Mouse (Mus musculus): ENCODE measurements around the gene Cfap298. TPM values are rescaled to one million over a fixed set of nuclear protein-coding genes. Genes with fewer than 3 reads are reported as not detected.

Cfap298 gene
- polyA plus RNA-seq, 1 experiment from 2014 or later = 17.3 TPM

DNA sequence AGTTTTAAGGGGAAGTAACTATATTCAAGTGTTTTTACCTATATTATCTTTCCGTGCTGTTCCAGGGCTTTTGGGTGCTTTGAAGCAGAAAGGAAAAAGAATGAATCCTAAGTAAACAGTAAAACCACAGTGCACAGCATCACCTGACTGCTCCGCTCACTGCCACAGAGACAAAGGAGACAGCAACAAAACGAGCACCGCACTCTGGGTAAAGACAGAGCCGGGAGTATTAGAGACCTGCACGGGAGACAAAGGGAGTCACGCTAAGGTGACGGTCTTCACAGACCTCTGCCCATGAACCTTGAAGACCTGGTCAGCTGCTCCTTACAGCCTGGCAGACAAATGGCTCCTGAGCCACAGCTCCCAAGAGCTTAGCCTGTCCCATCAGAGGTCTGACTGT lies 12.1 kb upstream of the Cfap298 start:
- ATAC-seq (ENCODE audit: insufficient read depth) = no peak
- Histone ChIP-seq H3K4me3 (replicated peaks) (no peak overlapping the region), H3K9ac (no peak overlapping the region), H3K4me2 (no peak overlapping the region), H3K36me3 (replicated peaks) (peaks cover 78% of the 10 kb centered on the region), H3K4me1 (replicated peaks) (no peaks in the 10 kb centered on the region), H3K27ac (replicated peaks) (no peak overlapping the region), H3K9me3 (replicated peaks) (no peaks in the 10 kb centered on the region), H3K27me3 (no peaks in the 10 kb centered on the region)
- 88% methylated on average over 8 of the region's 8 CpGs for WGBS (ENCODE audit: insufficient replicate concordance)

DNA sequence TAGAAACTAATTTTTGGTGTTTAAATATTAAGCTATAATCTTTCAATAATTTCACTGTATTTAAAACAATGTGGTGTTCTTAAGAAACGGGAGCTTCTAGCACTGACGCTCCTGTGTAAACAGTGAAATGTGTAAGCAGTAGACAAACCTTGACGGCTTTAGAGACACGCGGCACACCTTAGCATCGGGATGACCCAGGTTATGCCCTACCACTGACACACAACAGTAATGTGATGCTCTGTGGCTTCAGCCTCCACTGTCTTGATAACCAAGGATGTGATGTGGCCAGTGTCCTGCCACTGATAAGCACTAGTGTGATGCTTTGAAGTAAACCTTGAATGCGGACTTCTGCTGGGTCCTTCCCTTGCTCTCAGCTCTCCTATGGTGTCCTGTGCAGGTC lies 6.3 kb upstream of the Cfap298 start:
- WGBS (ENCODE audit: insufficient replicate concordance) = 86% methylated on average over 7 of the region's 7 CpGs
- H3K4me2 ChIP-seq = no peak overlapping the region
- peaks cover 79% of the 10 kb centered on the region for H3K36me3 ChIP-seq (replicated peaks)
- H3K9ac ChIP-seq = no peak overlapping the region
- H3K4me1 ChIP-seq (replicated peaks) = no peaks in the 10 kb centered on the region
- ATAC-seq (ENCODE audit: insufficient read depth) = no peak
- H3K4me3 ChIP-seq (replicated peaks) = no peak overlapping the region
- H3K9me3 ChIP-seq (replicated peaks) = no peaks in the 10 kb centered on the region
- no peak overlapping the region for H3K27ac ChIP-seq (replicated peaks)
- H3K27me3 ChIP-seq = no peaks in the 10 kb centered on the region

DNA sequence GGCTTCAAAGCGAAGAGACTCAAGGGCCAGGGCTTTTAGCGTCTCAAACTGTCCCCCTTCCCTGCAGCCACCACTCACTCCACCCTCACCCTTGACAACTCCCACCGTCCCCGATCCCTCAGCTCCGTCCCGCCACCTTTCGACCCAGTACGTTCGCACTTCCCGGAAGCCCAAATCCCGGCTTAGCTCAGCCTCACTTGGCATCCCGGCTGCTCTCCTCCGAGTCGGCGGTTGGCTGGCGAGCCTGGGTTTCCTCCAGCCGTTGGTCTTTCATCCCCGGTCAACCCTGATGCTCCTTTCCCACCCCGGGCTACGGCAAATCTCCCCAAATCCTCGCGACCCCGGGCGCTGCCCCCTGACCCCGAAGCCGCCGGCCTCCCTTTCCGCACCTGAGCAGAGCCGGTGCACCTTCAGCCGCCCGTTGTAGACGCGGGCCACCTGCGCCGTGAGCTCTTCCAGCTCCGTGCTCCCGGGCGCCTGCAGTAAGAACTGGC lies 674 bp downstream of the Cfap298 start:
- H3K9ac ChIP-seq = peak overlapping the region; percentile 78
- under 1% methylated on average over 38 of the region's 38 CpGs for WGBS (ENCODE audit: insufficient replicate concordance)
- no peaks in the 10 kb centered on the region for H3K9me3 ChIP-seq (replicated peaks)

DNA sequence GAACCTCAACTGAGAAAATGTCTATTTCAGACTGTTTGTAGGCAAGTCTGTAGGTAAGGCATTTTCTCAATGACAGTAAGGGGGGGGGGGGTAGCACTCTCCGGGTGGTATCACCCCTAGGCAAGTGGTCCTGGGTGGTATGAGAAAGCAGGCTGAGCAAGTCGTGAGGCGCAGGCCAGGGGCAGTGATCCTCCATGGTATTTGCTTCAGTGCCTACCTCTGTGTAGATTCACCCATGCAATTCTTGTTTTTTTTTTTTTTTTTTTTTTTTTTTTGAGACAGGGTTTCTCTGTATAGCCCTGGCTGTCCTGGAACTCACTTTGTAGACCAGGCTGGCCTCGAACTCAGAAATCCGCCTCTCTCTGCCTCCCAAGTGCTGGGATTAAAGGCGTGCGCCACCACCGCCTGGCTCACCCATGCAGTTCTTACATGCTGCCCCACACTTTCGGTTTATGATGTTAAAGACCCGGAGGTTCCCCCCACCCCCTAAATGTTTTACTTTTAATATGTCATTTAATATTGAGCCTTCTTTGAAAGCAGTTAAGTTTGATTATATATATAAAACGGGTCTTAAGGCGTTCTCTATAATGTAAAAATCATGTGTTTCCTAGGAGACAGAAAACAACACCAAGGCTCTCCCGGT lies 1.3 kb downstream of the Cfap298 start:
- peaks cover 23% of the 10 kb centered on the region for H3K4me1 ChIP-seq (replicated peaks)
- peaks cover 21% of the 10 kb centered on the region for H3K36me3 ChIP-seq (replicated peaks)
- peak overlapping the region; percentile 80 for H3K27ac ChIP-seq (replicated peaks)
- H3K4me3 ChIP-seq (replicated peaks) = peak overlapping the region; percentile 84
- no peak for ATAC-seq (ENCODE audit: insufficient read depth)
- WGBS (ENCODE audit: insufficient replicate concordance) = 30% methylated on average over 13 of the region's 13 CpGs
- H3K9ac ChIP-seq = peak overlapping the region; percentile 78
- H3K27me3 ChIP-seq = no peaks in the 10 kb centered on the region
- H3K4me2 ChIP-seq = peak overlapping the region; percentile 96
- no peaks in the 10 kb centered on the region for H3K9me3 ChIP-seq (replicated peaks)

More for the DNA sequence above, 674 bp downstream of the Cfap298 start:
- peak; percentile 68 for ATAC-seq (ENCODE audit: insufficient read depth)
- H3K4me3 ChIP-seq (replicated peaks) = peak overlapping the region; percentile 84
- H3K4me1 ChIP-seq (replicated peaks) = peaks cover 23% of the 10 kb centered on the region
- H3K27ac ChIP-seq (replicated peaks) = peak overlapping the region; percentile 80
- peaks cover 23% of the 10 kb centered on the region for H3K36me3 ChIP-seq (replicated peaks)
- H3K4me2 ChIP-seq = peak overlapping the region; percentile 96
- H3K27me3 ChIP-seq = no peaks in the 10 kb centered on the region

DNA sequence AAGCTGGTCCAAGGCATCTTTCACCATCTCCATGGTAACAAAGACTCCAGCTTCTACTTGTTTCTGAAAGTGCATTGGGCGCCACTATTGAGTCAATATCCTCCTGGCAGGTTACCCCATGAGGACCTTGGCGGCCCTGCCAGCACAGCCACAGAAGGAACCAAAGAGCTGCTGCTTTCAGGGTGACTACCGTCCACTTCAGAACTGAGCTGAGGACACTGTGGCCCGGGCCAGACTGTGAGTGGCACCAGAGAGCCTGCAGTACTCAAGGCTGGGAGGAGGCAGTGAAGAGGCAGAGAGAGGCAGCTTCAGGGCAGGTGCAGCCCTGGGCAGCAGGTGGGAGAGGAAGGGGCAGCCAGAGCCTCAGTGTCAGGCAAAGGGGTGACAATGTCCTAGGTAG lies 7.5 kb downstream of the Cfap298 start:
- ATAC-seq (ENCODE audit: insufficient read depth) = no peak
- H3K4me1 ChIP-seq (replicated peaks) = no peaks in the 10 kb centered on the region
- H3K9me3 ChIP-seq (replicated peaks) = no peaks in the 10 kb centered on the region
- H3K4me2 ChIP-seq = no peak overlapping the region
- no peak overlapping the region for H3K4me3 ChIP-seq (replicated peaks)
- H3K27me3 ChIP-seq = no peaks in the 10 kb centered on the region
- 81% methylated on average over 4 of the region's 4 CpGs for WGBS (ENCODE audit: insufficient replicate concordance)
- H3K27ac ChIP-seq (replicated peaks) = no peak overlapping the region
- 0 out of 2 replicates have a peak, but pooled peaks cover 15% of the 10 kb centered on the region for H3K36me3 ChIP-seq (replicated peaks)
- H3K9ac ChIP-seq = no peak overlapping the region

DNA sequence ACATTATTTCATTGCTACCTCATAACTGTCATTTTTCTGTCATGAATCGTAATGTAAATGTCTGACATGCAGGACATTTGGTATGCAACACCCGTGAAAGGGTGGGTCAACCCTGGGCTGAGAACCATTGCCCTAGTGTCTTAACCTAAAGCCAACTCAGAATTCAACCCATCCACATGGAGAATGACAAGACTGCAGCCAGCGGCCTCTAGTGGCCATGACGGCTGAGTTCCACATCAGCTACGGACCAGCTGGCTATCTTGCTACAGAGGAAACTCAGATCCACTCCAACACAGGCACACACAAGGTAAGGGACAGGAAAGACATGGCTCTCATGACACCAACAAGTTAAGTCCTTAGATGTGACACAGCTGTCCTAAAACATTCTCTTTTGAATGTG lies 9.5 kb downstream of the Cfap298 start:
- no peak overlapping the region for H3K9ac ChIP-seq
- no peak overlapping the region for H3K4me2 ChIP-seq
- no peak overlapping the region for H3K27ac ChIP-seq (replicated peaks)
- no peak for ATAC-seq (ENCODE audit: insufficient read depth)
- no peaks in the 10 kb centered on the region for H3K9me3 ChIP-seq (replicated peaks)
- H3K4me1 ChIP-seq (replicated peaks) = no peaks in the 10 kb centered on the region
- no peak overlapping the region for H3K4me3 ChIP-seq (replicated peaks)
- 0 out of 2 replicates have a peak, but pooled peaks cover 12% of the 10 kb centered on the region for H3K36me3 ChIP-seq (replicated peaks)
- WGBS (ENCODE audit: insufficient replicate concordance) = 25% methylated on average over 5 of the region's 5 CpGs
- H3K27me3 ChIP-seq = no peaks in the 10 kb centered on the region

DNA sequence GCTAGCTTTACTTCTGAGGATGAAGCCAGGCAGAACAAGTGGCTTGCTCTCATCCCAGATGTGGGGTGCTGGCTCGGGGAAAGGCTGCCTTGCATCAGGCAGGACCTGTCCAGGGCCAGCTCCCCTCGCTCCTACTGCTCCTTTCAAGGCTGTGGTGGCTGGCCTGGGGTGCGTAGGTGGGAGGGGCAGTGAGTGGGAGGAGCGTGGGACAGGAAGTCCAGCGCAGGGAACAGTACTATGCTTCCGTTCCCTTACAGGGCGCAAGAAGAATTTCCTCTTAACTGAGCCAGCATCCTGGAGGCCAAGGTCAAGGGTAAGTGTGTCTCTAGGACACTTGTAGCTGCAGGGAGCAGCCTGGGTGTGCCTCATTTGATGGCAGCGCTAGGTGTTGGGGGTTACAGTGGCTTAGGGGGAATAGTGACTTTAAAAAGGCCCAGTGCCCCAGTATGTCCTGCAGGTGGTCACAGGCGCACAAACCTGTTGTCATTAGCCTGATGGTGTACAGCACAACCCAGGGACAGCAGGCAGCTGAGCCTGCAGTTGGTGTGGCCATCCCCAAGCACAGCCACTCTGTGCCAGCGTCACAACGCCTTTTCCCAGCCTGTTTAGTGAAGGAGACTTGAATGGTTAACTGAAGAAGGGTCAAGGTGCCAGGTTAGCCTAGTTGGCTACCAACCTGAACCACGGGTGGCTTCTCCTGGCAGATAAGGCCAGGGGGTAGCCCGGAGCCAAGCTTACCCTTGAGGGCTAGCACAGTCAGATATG lies 10.1 kb downstream of the Cfap298 start:
- no peak overlapping the region for H3K9ac ChIP-seq
- WGBS (ENCODE audit: insufficient replicate concordance) = 71% methylated on average over 13 of the region's 13 CpGs
- H3K4me2 ChIP-seq = no peak overlapping the region
- no peaks in the 10 kb centered on the region for H3K4me1 ChIP-seq (replicated peaks)
- no peak overlapping the region for H3K27ac ChIP-seq (replicated peaks)
- no peaks in the 10 kb centered on the region for H3K27me3 ChIP-seq
- ATAC-seq (ENCODE audit: insufficient read depth) = peak; percentile 48; the same call in 1 of the 2 replicates
- no peaks in the 10 kb centered on the region for H3K9me3 ChIP-seq (replicated peaks)
- H3K4me3 ChIP-seq (replicated peaks) = no peak overlapping the region
- H3K36me3 ChIP-seq (replicated peaks) = 0 out of 2 replicates have a peak, but pooled peaks cover 10% of the 10 kb centered on the region

DNA sequence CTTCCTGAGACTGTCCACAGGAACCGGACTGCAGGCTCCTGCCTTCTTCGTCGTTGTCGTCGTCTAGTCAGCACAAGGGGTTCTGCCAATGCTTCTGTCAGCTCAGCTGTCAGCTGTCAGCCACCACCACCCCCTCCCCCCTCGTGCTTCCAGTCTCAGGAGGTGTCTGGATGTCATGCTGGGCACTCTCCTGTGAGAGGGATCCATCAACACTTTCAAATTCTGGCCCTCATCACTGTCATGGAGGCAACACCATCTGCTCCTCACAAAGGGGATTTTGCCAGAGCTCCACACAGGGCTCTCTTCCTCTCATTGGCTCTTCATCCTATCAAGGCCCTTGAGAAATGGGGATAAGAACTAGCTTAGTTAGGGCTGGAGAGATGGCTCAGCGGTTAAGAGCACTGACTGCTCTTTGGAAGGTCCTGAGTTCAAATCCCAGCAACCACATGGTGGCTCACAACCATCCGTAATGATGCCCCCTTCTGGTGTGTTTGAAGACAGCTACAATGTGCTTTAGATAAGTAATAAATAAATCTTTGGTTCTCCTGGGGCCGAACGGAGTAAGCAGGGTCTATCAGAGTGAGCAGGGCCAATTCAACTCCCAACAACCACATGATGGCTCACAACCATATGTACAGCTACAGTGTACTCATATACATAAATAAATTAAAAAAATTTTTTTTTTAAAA lies 13.3 kb downstream of the Cfap298 start:
- no peaks in the 10 kb centered on the region for H3K9me3 ChIP-seq (replicated peaks)
- H3K4me1 ChIP-seq (replicated peaks) = no peaks in the 10 kb centered on the region
- H3K9ac ChIP-seq = no peak overlapping the region
- no peak overlapping the region for H3K27ac ChIP-seq (replicated peaks)
- no peak overlapping the region for H3K4me3 ChIP-seq (replicated peaks)
- no peak for ATAC-seq (ENCODE audit: insufficient read depth)
- 0 out of 2 replicates have a peak, but pooled peaks cover 6% of the 10 kb centered on the region for H3K27me3 ChIP-seq
- H3K36me3 ChIP-seq (replicated peaks) = 0 out of 2 replicates have a peak, but pooled peaks cover 4% of the 10 kb centered on the region
- H3K4me2 ChIP-seq = no peak overlapping the region
- 47% methylated on average over 10 of the region's 10 CpGs for WGBS (ENCODE audit: insufficient replicate concordance)

DNA sequence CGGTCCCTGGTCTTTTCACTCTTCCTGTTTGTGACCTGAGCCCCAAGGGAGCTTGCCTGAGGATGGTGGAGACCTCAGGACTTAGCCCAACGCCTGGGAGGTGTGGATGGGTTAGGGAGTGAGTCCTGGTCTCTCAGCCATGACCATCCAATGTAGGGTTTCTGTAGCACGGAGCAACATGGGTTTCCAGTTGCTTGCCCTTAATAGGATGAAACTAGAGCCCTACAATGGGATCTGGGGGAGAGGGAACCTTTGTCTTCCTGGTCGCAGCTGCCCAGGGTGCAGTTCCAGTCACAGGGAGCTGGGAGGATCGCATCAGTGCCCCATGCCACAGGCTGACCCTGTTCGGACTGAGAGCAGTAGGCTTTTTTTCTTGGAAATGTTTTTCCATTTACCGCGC lies 17.8 kb downstream of the Cfap298 start:
- no peaks in the 10 kb centered on the region for H3K36me3 ChIP-seq (replicated peaks)
- H3K27me3 ChIP-seq = peaks cover 20% of the 10 kb centered on the region
- 56% methylated on average over 8 of the region's 8 CpGs for WGBS (ENCODE audit: insufficient replicate concordance)
- ATAC-seq (ENCODE audit: insufficient read depth) = no peak
- no peak overlapping the region for H3K9ac ChIP-seq
- H3K27ac ChIP-seq (replicated peaks) = no peak overlapping the region
- H3K9me3 ChIP-seq (replicated peaks) = no peaks in the 10 kb centered on the region
- H3K4me1 ChIP-seq (replicated peaks) = no peaks in the 10 kb centered on the region
- no peak overlapping the region for H3K4me3 ChIP-seq (replicated peaks)
- no peak overlapping the region for H3K4me2 ChIP-seq

DNA sequence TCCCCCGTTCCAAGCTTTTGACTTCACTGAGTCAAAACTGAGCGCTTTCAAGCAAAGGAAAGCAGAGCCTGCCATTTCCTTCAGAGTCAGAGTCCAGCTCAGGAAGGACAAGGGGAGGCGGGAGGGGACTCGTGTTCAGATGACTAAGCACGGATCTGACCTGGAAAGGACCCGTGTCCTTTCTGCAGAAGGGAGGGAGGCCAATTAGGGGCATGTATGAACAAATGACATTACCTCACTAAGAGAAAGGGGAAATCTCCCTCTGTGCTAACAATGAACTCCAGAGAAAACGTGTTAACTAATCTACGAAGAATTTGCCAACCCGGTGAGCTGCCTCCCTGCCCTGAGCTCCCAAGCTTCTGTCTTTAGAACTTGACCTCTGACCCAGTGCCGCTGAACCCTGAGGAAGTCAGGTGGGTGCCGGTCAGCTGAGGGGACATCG lies 18.9 kb downstream of the Cfap298 start:
- 12% methylated on average over 12 of the region's 12 CpGs for whole genome bisulfite sequencing (ENCODE audit: insufficient replicate concordance)
- no peaks in the 10 kb centered on the region for H3K9me3 ChIP-seq (replicated peaks)
- H3K27ac ChIP-seq (replicated peaks) = no peak overlapping the region
- H3K4me3 ChIP-seq (replicated peaks) = no peak overlapping the region
- ATAC-seq (ENCODE audit: insufficient read depth) = no peak
- H3K9ac ChIP-seq = no peak overlapping the region
- H3K27me3 ChIP-seq = peaks cover 20% of the 10 kb centered on the region
- H3K4me2 ChIP-seq = no peak overlapping the region
- H3K4me1 ChIP-seq (replicated peaks) = no peaks in the 10 kb centered on the region
- no peaks in the 10 kb centered on the region for H3K36me3 ChIP-seq (replicated peaks)

DNA sequence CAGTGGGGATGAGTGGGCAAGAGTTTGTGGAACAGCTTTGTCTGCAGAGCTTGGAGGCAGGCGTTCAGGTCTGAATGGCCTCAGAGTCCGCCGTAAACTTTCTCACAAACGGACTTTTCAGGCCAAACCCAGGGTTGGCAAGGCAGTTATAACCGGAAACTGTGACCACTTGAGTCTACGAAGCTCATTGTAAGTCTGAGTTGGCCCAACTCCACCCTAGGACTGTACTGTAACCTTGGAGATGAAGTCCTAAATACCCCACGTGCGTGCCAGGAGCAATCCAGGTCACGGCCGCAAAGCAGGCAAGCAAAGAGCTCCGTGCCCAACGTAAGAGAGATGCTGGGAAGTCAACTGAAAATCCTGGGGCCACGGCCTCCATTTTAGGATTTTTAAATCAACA lies 23.1 kb downstream of the Cfap298 start:
- H3K4me3 ChIP-seq (replicated peaks) = no peak overlapping the region
- H3K9ac ChIP-seq = no peak overlapping the region
- no peak overlapping the region for H3K27ac ChIP-seq (replicated peaks)
- no peaks in the 10 kb centered on the region for H3K9me3 ChIP-seq (replicated peaks)
- H3K4me1 ChIP-seq (replicated peaks) = no peaks in the 10 kb centered on the region
- 77% methylated on average over 13 of the region's 13 CpGs for WGBS (ENCODE audit: insufficient replicate concordance)
- H3K27me3 ChIP-seq = peaks cover 14% of the 10 kb centered on the region
- no peak overlapping the region for H3K4me2 ChIP-seq
- no peak for ATAC-seq (ENCODE audit: insufficient read depth)
- H3K36me3 ChIP-seq (replicated peaks) = no peaks in the 10 kb centered on the region

All from liver, embryonic 15.5 days (tissue).